8 mouse cellular contexts compared by ENCODE assay signal in the genomic region with DNA sequence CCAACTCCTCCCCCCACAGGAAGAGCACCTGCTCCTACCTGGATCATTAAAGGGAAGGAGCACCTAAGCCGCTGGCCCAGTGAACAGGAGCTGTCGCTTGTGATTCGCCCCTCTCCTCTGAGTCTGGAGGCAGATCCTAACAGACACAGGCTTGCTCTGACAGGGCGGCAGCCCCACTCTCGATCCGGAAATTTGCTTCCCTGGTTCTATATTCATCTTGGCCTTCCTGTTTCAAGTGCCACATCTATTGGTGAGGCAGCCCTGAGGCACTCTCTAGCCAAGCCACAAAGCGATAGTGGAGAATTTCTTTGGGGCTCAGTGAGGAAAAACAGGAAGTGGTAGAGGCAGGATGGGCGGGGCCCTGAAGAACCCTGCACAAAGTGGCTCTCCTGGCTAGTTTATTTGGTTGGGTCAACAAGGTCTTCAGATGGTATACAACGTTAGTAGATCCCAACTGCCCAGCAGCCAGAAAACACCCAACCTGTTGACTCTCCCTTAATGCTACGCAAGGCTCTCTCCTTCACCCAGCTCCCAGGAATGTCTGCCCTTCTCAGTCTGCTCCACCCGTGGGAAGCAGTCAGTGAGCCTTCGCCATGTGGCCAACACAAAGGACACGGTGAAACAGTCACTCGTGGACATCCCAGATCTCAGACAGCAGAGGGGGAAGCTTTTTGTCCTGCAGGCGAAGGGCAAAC. TPM values are rescaled to one million over a fixed set of nuclear protein-coding genes. Genes with fewer than 3 reads are reported as not detected.
DNase-seq lines count a peak whose midpoint lies in the region; ATAC-seq and TF ChIP-seq lines count a peak whose summit lies in the region.

A gene (minus strand): TSS at position 127 of the 695 bp plus-strand sequence.

- in situ Hi-C loops in ES-E14 (cut with MboI; ENCODE audit: low sequenced_read_pairs in 2 of 2, unreplicated experiment in 2 of 2): no loop called here

- peak within 1 kb of the TSS; percentile 71 for H3K4me2 ChIP-seq in limb, embryonic 15.5 days
- H3K4me2 ChIP-seq in midbrain, embryonic 16.5 days (ENCODE audit: low read length): peak within 1 kb of the TSS; percentile 87

- no peak for DNase-seq in ES-E14 (ENCODE audit: low read depth, low spot score)
- DNase-seq in adrenal gland, postnatal 36 days: peak in 1 of 2 experiments; percentile 36
- DNase-seq in heart, adult 18-20 months: peak; percentile 59 to 81
- DNase-seq in kidney, adult 18-20 months: peak; percentile 31
- peak; percentile 78 for DNase-seq in thymus, postnatal 25 days
- no peak for DNase-seq in right cerebral cortex, postnatal 4 days

- H3K36me3 ChIP-seq in ES-E14 (ENCODE audit: control insufficient read depth, insufficient read depth, low read length, poor library complexity, severe bottlenecking): no peaks in the 10 kb centered on the region
- no peaks in the 10 kb centered on the region for H3K36me3 ChIP-seq in limb, embryonic 15.5 days
- H3K36me3 ChIP-seq in midbrain, embryonic 16.5 days (ENCODE audit: control insufficient read depth, insufficient read depth, low read length): no peaks in the 10 kb centered on the region

- H3K27me3 ChIP-seq in limb, embryonic 15.5 days: no peaks in the 10 kb centered on the region
- no peaks in the 10 kb centered on the region for H3K27me3 ChIP-seq in midbrain, embryonic 16.5 days (ENCODE audit: control insufficient read depth, insufficient read depth, low read depth, low read length)

- H3K27ac ChIP-seq in ES-E14 (ENCODE audit: insufficient read depth, low read depth, low read length, poor library complexity, severe bottlenecking): no peak within 1 kb of the TSS
- peak within 1 kb of the TSS; percentile 82 for H3K27ac ChIP-seq in limb, embryonic 15.5 days
- peak within 1 kb of the TSS; percentile 96 for H3K27ac ChIP-seq in midbrain, embryonic 16.5 days (ENCODE audit: low read length)

- peak within 1 kb of the TSS; percentile 41 to 79 for H3K4me3 ChIP-seq in ES-E14 (ENCODE audit: insufficient read depth in 1 of 2, low read depth in 1 of 2, low read length in 2 of 2, poor library complexity in 1 of 2, severe bottlenecking in 1 of 2)
- H3K4me3 ChIP-seq in limb, embryonic 15.5 days: peak within 1 kb of the TSS; percentile 82
- peak within 1 kb of the TSS; percentile 94 for H3K4me3 ChIP-seq in midbrain, embryonic 16.5 days (ENCODE audit: low read depth, low read length)

- peaks cover 0 to 7% of the 10 kb centered on the region in 2 experiments; a peak in 1 of 4 replicates for H3K4me1 ChIP-seq in ES-E14 (ENCODE audit: control insufficient read depth in 2 of 2, insufficient read depth in 2 of 2, low read length in 2 of 2, poor library complexity in 1 of 2)
- peaks cover 15% of the 10 kb centered on the region for H3K4me1 ChIP-seq in limb, embryonic 15.5 days
- peaks cover 25% of the 10 kb centered on the region for H3K4me1 ChIP-seq in midbrain, embryonic 16.5 days (ENCODE audit: control insufficient read depth, insufficient read depth, low read length)

- no peaks in the 10 kb centered on the region for H3K9me3 ChIP-seq in ES-E14 (ENCODE audit: control insufficient read depth, insufficient read depth, low read depth, low read length)
- H3K9me3 ChIP-seq in limb, embryonic 15.5 days: no peaks in the 10 kb centered on the region
- H3K9me3 ChIP-seq in midbrain, embryonic 16.5 days (replicated peaks; ENCODE audit: control insufficient read depth, low read length, poor library complexity, severe bottlenecking): no peaks in the 10 kb centered on the region

- H3K9ac ChIP-seq in ES-E14 (ENCODE audit: insufficient read depth, low read depth, low read length, poor library complexity, severe bottlenecking): peak within 1 kb of the TSS; percentile 62
- H3K9ac ChIP-seq in limb, embryonic 15.5 days: peak within 1 kb of the TSS; percentile 62
- peak within 1 kb of the TSS; percentile 94 for H3K9ac ChIP-seq in midbrain, embryonic 16.5 days (ENCODE audit: low read depth, low read length)

- ATAC-seq in limb, embryonic 15.5 days (ENCODE audit: insufficient number of reproducible peaks, low FRiP score, low TSS enrichment, low read depth): no peak
- ATAC-seq in midbrain, embryonic 16.5 days: peak; percentile 11

- 62% methylated on average over 15 of the region's 15 CpGs for whole genome bisulfite sequencing in limb, embryonic 15.5 days
- 69% methylated on average over 15 of the region's 15 CpGs for WGBS in midbrain, embryonic 16.5 days

TF ChIP-seq in ES-E14, 5 proteins besides CTCF, POLR2A, EP300 and RAD21:
- TF ChIP-seq ZC3H11A (IDR thresholded peaks at IDR 0.05; ENCODE audit: borderline replicate concordance, low read depth, low read length) (no peak), ZNF384 (IDR thresholded peaks at IDR 0.05; ENCODE audit: low read depth, low read length) (no peak), HCFC1 (IDR thresholded peaks at IDR 0.05; ENCODE audit: borderline replicate concordance, insufficient read depth, low read length) (no peak), CHD2 (IDR thresholded peaks at IDR 0.05; ENCODE audit: low read depth, low read length) (no peak), MAFK (IDR thresholded peaks at IDR 0.05; ENCODE audit: insufficient read depth, low read depth, low read length) (no peak)
TF ChIP-seq in ES-E14: peak in this region for 0.

RNA-seq across cellular contexts. Expression of the gene that starts here (rescaled TPM):
- 6.7 and 7.8 TPM in 2 replicates for total RNA-seq in ES-E14 (2012; rRNA removed)
- total RNA-seq in adrenal gland, postnatal 36 days (2021): 10 to 100 TPM; 18.4 to 26.1 TPM
- total RNA-seq in heart, adult 18-20 months (2021): 1 to 10 TPM; 6.0 to 6.1 TPM
- polyA plus RNA-seq in limb, embryonic 15.5 days (2015; fragmentation: Nextera tagmentation; extraction: Ambion mirVana): 10.2 and 12.2 TPM in 2 replicates
- polyA plus RNA-seq in midbrain, embryonic 16.5 days (2015; fragmentation: Nextera tagmentation; extraction: Ambion mirVana): 62.1 and 66.8 TPM in 2 replicates

Comparison
In these comparisons a context has a peak if more than half of its experiments do, and no peak if none do; other contexts are left out.
1. DNase-seq: peak in heart, adult 18-20 months (2 of 2), kidney, adult 18-20 months (single experiment) and thymus, postnatal 25 days (single experiment); none in ES-E14 (single experiment) and right cerebral cortex, postnatal 4 days (single experiment).
2. Peak in every context shown above with its lines, with median percentiles within 50 percentile points of each other: H3K4me3 ChIP-seq and H3K9ac ChIP-seq.